Mouse (Mus musculus) naive thymus-derived CD4-positive, alpha-beta T cell, adult 2 months (primary cell): Measurements from ENCODE around the gene Tomm20l.

Experiments
- DNase-seq: peaks from one replicate; pipeline ENCODE4 v3.0.0-alpha.2; 2011; ENCODE audit warnings: low read depth

Gene Tomm20l

DNA sequence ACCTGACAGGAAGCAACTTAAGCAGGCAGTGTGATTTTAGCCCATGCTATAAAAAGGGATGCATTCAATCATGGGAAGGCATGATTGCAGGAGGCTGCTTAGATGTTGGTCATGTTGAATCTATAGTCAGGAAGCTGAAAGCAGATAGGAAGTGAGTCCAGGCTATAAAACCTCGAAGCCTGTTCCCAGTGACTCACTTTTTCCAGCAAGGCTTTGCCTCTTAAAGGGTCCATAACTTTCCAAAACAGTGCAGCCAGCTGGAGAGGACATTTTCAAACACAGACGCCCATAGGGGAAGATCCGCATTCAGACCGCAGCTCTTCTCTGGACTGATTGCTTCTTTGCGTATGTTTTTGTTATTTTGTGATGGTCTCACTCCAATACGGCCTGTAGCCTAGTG lies 43.8 kb downstream of the Tomm20l start:
- DNase-seq, result no peak

DNA sequence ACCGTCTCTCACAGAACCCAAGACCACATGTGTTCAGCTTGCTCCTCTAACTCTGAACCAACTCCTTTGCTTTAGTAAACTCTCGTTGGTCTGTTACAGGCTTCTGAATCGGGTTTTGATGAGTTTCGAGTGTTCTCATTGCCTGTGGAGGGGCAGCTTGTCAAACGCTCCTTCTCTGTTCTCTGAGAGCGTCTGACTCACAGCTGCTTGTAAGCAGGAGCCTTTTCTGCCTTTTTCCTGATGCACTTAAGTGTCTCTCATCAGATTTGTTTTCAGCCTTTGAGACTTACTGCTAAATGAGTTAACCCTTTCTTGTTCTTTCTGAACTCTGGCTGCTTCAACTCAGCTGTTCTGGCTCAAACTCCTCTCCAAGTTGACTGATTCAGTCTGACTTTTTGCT lies 46.7 kb downstream of the Tomm20l start:
- DNase-seq, result no peak

DNA sequence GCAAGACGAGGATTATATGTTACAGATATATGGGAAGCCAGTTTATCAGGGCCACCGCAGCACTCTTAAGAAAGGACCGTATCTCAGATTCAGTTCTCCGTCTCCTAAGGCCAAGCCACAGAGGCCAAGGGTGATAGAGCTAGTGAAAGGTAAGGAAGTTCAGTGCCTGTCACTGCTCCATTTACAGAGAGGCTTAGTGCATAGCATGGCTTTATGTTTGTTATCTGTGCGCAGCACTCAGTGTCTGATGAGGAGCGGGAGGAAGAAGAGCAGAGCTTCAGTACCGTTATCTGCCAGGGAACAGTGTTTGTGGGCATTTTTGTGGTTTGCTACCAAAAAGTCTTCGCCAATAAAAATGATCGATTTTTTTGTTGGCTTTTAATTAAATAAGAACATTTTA lies 53.2 kb downstream of the Tomm20l start:
- no peak for DNase-seq

DNA sequence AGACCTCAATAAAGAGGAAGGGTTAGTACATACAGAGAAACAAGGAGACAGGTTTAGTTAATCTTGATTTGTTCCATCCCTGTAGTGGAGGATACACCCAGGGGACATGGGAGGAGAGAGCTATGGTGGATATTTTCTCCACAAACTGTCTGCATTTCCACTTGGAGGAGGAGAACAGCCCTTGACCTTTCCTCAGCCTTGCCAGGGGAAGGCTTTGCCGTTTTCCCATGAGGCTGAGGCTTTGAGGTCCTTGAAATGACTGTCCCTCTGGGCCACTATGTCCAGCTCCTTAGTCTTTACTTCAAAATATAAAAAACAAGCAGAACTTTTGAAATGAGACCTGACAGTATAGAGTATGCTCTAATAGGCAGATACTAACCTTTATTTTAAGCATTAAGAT lies 58.7 kb downstream of the Tomm20l start:
- DNase-seq, result no peak
